Mouse (Mus musculus) cerebellum, adult 2 months (tissue): Measurements from ENCODE around the gene Hspa1a.

Experiments used
- CTCF ChIP-seq: fragments of 200-500 bp; IDR thresholded peaks from 2 replicates; pipeline ENCODE4 v1.5.1; 2011; ENCODE audit warnings: low read depth, mild to moderate bottlenecking, control low read depth, low read length, moderate library complexity, borderline replicate concordance; ENCODE audit not compliant: insufficient read depth
- POLR2A ChIP-seq: fragments of 200-500 bp; IDR thresholded peaks from 2 replicates; pipeline ENCODE4 v1.6.1; 2011; ENCODE audit warnings: low read length, control low read depth, borderline replicate concordance; ENCODE audit not compliant: insufficient read depth

- no peak for TF ChIP-seq POLR2A
- TF ChIP-seq CTCF: no peak
Measured at GRCm38 (mm10) chr17:34982328-34982727, 10.4 kb upstream of the Hspa1a start.
